Mouse (Mus musculus): ENCODE results near the gene Exo5. TPM values are rescaled to one million over a fixed set of nuclear protein-coding genes. Genes with fewer than 3 reads are reported as not detected.

The Exo5 gene
- polyA plus RNA-seq, 1 experiment from 2014 or later, result 10.8 TPM

DNA sequence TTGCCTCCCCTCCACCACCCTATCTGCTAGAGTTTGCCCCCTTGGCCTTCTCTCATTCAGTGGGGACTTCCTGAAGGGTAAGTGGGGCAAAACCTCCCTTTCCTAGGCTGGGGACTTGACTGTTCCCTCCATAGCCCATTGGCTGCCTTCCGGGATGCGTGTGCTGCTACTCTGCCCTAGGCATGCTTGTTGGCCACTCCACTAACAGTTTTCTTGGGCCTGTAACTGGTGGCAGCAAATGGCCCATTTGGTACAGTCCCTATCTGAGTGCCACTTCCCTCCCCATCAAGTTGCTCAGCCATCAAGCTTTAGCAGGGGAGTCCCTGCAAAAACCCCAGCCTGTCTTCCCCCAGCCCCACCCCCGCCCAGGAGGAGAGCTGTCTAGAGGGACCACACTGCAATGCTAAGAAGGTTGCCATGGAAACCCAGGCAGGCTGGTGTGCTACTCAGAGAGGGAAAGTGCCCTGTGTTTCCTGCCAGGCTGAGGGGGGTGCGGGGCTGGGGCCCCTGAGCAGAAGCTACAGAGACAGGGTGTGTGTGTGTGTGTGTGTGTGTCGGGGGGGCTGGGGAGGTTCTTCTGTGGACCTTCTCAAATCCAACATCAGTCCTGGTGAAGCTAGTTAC is 42.7 kb downstream of the Exo5 start:
- Histone ChIP-seq H3K4me1 (ENCODE audit: control insufficient read depth in 2 of 2, insufficient read depth in 2 of 2, low read length in 2 of 2) (peaks cover 11 to 19% of the 10 kb centered on the region in 2 experiments), H3K4me2 (ENCODE audit: low read length) (no peak overlapping the region), H3K36me3 (ENCODE audit: control insufficient read depth, insufficient read depth, low read length) (no peaks in the 10 kb centered on the region), H3K9me3 (ENCODE audit: control insufficient read depth, low read length) (no peaks in the 10 kb centered on the region), H3K27ac (replicated peaks in 1 of 2; ENCODE audit: control insufficient read depth in 1 of 2, insufficient read depth in 1 of 2, low read depth in 2 of 2, low read length in 2 of 2) (no peak overlapping the region), H3K4me3 (ENCODE audit: control insufficient read depth in 1 of 2, insufficient read depth in 1 of 2, low read depth in 1 of 2, low read length in 2 of 2) (no peak overlapping the region), H3K9ac (ENCODE audit: low read length) (no peak overlapping the region), H3K27me3 (ENCODE audit: control insufficient read depth, insufficient read depth, low read length) (no peaks in the 10 kb centered on the region)
- no peak for ATAC-seq (ENCODE audit: insufficient number of reproducible peaks, insufficient read depth, low FRiP score, low read depth)
- WGBS, result 54% methylated on average over 5 of the region's 5 CpGs

DNA sequence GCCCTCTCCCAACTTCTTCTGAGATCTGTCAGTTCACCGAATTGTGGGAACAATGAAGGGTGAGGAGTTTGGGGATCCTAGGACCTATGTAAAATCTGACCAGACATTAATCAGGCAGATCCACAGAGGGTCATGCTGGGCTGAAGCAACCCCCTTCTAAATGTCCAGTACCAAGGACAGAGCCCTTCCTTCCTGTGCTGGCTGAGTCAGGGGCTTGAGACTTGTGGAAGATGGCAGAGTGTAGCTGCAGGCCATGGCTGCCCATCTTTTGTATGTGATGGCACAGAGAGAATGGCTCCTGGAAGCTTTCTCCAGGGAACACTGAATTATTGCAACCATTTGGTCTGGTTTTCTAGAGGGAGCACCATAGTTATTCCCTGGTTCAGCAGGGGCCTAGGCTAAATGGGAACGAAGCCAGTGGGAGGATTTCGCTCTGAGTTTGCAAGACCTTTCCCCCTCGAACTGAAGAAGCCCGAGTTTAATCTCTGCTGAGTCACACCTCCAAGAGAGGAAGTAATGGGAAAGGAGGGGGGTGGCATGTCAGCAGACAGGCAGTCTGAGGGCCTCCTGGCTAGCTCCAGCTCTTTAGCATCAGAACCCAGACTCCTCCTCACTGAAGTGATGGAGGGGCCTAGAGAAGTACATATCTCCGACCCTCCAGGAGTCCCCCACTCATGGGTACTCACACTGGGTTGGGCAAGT is 43.9 kb downstream of the Exo5 start:
- Histone ChIP-seq H3K9ac (ENCODE audit: low read length) (no peak overlapping the region), H3K9me3 (ENCODE audit: control insufficient read depth, low read length) (no peaks in the 10 kb centered on the region), H3K4me2 (ENCODE audit: low read length) (no peak overlapping the region), H3K27ac (replicated peaks in 1 of 2; ENCODE audit: control insufficient read depth in 1 of 2, insufficient read depth in 1 of 2, low read depth in 2 of 2, low read length in 2 of 2) (no peak overlapping the region), H3K4me3 (ENCODE audit: control insufficient read depth in 1 of 2, insufficient read depth in 1 of 2, low read depth in 1 of 2, low read length in 2 of 2) (no peak overlapping the region), H3K36me3 (ENCODE audit: control insufficient read depth, insufficient read depth, low read length) (no peaks in the 10 kb centered on the region), H3K27me3 (ENCODE audit: control insufficient read depth, insufficient read depth, low read length) (no peaks in the 10 kb centered on the region), H3K4me1 (ENCODE audit: control insufficient read depth in 2 of 2, insufficient read depth in 2 of 2, low read length in 2 of 2) (peaks cover 8 to 10% of the 10 kb centered on the region in 2 experiments)
- ATAC-seq (ENCODE audit: insufficient number of reproducible peaks, insufficient read depth, low FRiP score, low read depth), result no peak; the same call in 1 of the 2 replicates
- 38% methylated on average over 6 of the region's 6 CpGs for WGBS

- 28% methylated on average over 4 of the region's 4 CpGs for WGBS
- no peak for ATAC-seq (ENCODE audit: insufficient number of reproducible peaks, insufficient read depth, low FRiP score, low read depth)
- no peaks in the 10 kb centered on the region for H3K27me3 ChIP-seq (ENCODE audit: control insufficient read depth, insufficient read depth, low read length)
- no peak overlapping the region for H3K9ac ChIP-seq (ENCODE audit: low read length)
- no peak overlapping the region for H3K4me2 ChIP-seq (ENCODE audit: low read length)
- H3K9me3 ChIP-seq (ENCODE audit: control insufficient read depth, low read length), result no peaks in the 10 kb centered on the region
- no peaks in the 10 kb centered on the region for H3K36me3 ChIP-seq (ENCODE audit: control insufficient read depth, insufficient read depth, low read length)
- no peaks in the 10 kb centered on the region for H3K4me1 ChIP-seq (ENCODE audit: control insufficient read depth in 2 of 2, insufficient read depth in 2 of 2, low read length in 2 of 2)
- no peak overlapping the region for H3K27ac ChIP-seq (replicated peaks in 1 of 2; ENCODE audit: control insufficient read depth in 1 of 2, insufficient read depth in 1 of 2, low read depth in 2 of 2, low read length in 2 of 2)
- H3K4me3 ChIP-seq (ENCODE audit: control insufficient read depth in 1 of 2, insufficient read depth in 1 of 2, low read depth in 1 of 2, low read length in 2 of 2), result no peak overlapping the region
Observed at GRCm38 (mm10) chr4:120879386-120879785, 45.4 kb downstream of the Exo5 start.

DNA sequence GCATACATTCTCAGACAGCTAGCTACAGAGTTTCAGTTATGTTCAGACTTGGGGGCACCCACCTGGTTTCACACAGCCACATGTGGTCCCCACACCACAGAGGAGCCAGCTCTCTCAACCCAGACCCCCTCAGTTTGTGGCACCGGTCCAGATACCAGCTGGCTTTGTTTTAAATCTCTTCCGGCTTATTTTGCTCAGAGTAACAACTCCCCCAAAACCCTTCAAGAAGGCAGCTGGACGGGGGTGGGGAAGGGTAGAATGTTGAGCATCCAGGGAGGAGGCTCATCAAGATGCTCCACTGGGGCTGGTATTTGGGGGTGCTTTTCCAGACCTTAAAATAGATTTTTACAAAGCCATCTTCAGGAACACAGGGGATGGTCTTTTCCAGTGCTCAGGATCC is 46.1 kb downstream of the Exo5 start:
- H3K9ac ChIP-seq (ENCODE audit: low read length), result no peak overlapping the region
- no peaks in the 10 kb centered on the region for H3K4me1 ChIP-seq (ENCODE audit: control insufficient read depth in 2 of 2, insufficient read depth in 2 of 2, low read length in 2 of 2)
- no peaks in the 10 kb centered on the region for H3K36me3 ChIP-seq (ENCODE audit: control insufficient read depth, insufficient read depth, low read length)
- ATAC-seq (ENCODE audit: insufficient number of reproducible peaks, insufficient read depth, low FRiP score, low read depth), result no peak
- 58% methylated on average over 3 of the region's 3 CpGs for WGBS
- no peaks in the 10 kb centered on the region for H3K27me3 ChIP-seq (ENCODE audit: control insufficient read depth, insufficient read depth, low read length)
- no peak overlapping the region for H3K27ac ChIP-seq (replicated peaks in 1 of 2; ENCODE audit: control insufficient read depth in 1 of 2, insufficient read depth in 1 of 2, low read depth in 2 of 2, low read length in 2 of 2)
- no peak overlapping the region for H3K4me3 ChIP-seq (ENCODE audit: control insufficient read depth in 1 of 2, insufficient read depth in 1 of 2, low read depth in 1 of 2, low read length in 2 of 2)
- H3K4me2 ChIP-seq (ENCODE audit: low read length), result no peak overlapping the region
- no peaks in the 10 kb centered on the region for H3K9me3 ChIP-seq (ENCODE audit: control insufficient read depth, low read length)

DNA sequence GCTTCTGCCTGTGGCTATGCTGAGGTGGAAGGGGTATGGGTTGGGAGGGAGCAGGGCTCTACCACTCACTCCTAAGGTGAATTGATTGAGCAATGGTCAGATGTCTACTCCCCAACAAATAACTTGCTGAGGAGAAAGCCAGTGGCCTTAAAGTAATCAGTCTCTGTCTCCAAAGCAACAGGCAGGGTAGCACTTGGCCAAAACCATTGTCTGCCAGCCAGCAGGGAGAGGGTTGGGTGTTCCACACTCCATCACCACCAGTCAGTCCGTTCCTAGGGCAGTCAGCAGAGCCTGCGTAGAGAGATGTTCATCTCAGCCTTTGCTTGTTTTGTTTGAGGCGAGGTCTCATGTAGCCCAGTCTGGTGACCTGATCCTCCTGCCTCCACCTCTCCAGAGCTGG is 48.9 kb downstream of the Exo5 start:
- Histone ChIP-seq H3K4me2 (ENCODE audit: low read length) (no peak overlapping the region), H3K36me3 (ENCODE audit: control insufficient read depth, insufficient read depth, low read length) (no peaks in the 10 kb centered on the region)
- 65% methylated on average over 3 of the region's 3 CpGs for WGBS

More for the DNA sequence above, 48.9 kb downstream of the Exo5 start:
- H3K27ac ChIP-seq (replicated peaks in 1 of 2; ENCODE audit: control insufficient read depth in 1 of 2, insufficient read depth in 1 of 2, low read depth in 2 of 2, low read length in 2 of 2), result no peak overlapping the region
- no peak for ATAC-seq (ENCODE audit: insufficient number of reproducible peaks, insufficient read depth, low FRiP score, low read depth)
- H3K9me3 ChIP-seq (ENCODE audit: control insufficient read depth, low read length), result no peaks in the 10 kb centered on the region
- H3K4me1 ChIP-seq (ENCODE audit: control insufficient read depth in 2 of 2, insufficient read depth in 2 of 2, low read length in 2 of 2), result no peaks in the 10 kb centered on the region
- no peak overlapping the region for H3K4me3 ChIP-seq (ENCODE audit: control insufficient read depth in 1 of 2, insufficient read depth in 1 of 2, low read depth in 1 of 2, low read length in 2 of 2)
- H3K9ac ChIP-seq (ENCODE audit: low read length), result no peak overlapping the region
- H3K27me3 ChIP-seq (ENCODE audit: control insufficient read depth, insufficient read depth, low read length), result 0 out of 2 replicates have a peak, but pooled peaks cover 5% of the 10 kb centered on the region

Small RNAs within 50 kb of the gene (microRNA-seq; reads per million reads assigned to microRNA genes)
- not detected for gene Mir7015

Other genes with a start within 250 kb of the Exo5 start
- 0.24 and 0.54 TPM in 2 replicates for gene Kcnq4, start 176.4 kb downstream of the Exo5 start, polyA plus RNA-seq (2014; fragmentation: Nextera tagmentation; extraction: Ambion mirVana)
- gene Nfyc, start 93.4 kb downstream of the Exo5 start, polyA plus RNA-seq (2014; fragmentation: Nextera tagmentation; extraction: Ambion mirVana), result 104 and 107 TPM in 2 replicates
- 0.31 and 0.43 TPM in 2 replicates for gene Rims3, start 70.2 kb downstream of the Exo5 start, polyA plus RNA-seq (2014; fragmentation: Nextera tagmentation; extraction: Ambion mirVana)
- gene Zfp69, start 26.7 kb upstream of the Exo5 start, polyA plus RNA-seq (2014; fragmentation: Nextera tagmentation; extraction: Ambion mirVana), result 13.5 and 14.3 TPM in 2 replicates
- 13.7 and 14.8 TPM in 2 replicates for gene Smap2, start 92.2 kb upstream of the Exo5 start, polyA plus RNA-seq (2014; fragmentation: Nextera tagmentation; extraction: Ambion mirVana)
- gene Col9a2, start 114.4 kb upstream of the Exo5 start, polyA plus RNA-seq (2014; fragmentation: Nextera tagmentation; extraction: Ambion mirVana), result 6.3 and 6.5 TPM in 2 replicates
- gene Zmpste24, start 173.2 kb upstream of the Exo5 start, polyA plus RNA-seq (2014; fragmentation: Nextera tagmentation; extraction: Ambion mirVana), result 20.5 and 20.8 TPM in 2 replicates
- gene Tmco2, start 184.2 kb upstream of the Exo5 start, polyA plus RNA-seq (2014; fragmentation: Nextera tagmentation; extraction: Ambion mirVana), result not detected in 2 replicates

Data from heart, embryonic 14.5 days (tissue).